Mouse (Mus musculus) lung, embryonic 15.5 days (tissue): Measurements from ENCODE around the gene Gpatch2. TPM values are rescaled to one million over a fixed set of nuclear protein-coding genes. Genes with fewer than 3 reads are reported as not detected.

Experiments used
- ATAC-seq: fragments of 200-750 bp; cut with Nextera tagmentation; 2 replicates; pipeline ENCODE4 v1.8.0; 2017; ENCODE audit warnings: moderate number of reproducible peaks, borderline replicate concordance; ENCODE audit not compliant: low FRiP score, low TSS enrichment; ENCODE audit errors: extremely low read depth
- H3K27ac ChIP-seq: fragments of 300-500 bp; sonication (generic); 2 replicates; pipeline ENCODE4 v1.5.1; 2015; ENCODE audit warnings: moderate library complexity, mild to moderate bottlenecking, inconsistent platforms
- H3K27me3 ChIP-seq: fragments of 300-500 bp; sonication (generic); 2 replicates; pipeline ENCODE4 v1.6.1; 2015; ENCODE audit warnings: inconsistent platforms
- H3K36me3 ChIP-seq: fragments of 300-500 bp; sonication (generic); 2 replicates; pipeline ENCODE4 v1.6.1; 2015; ENCODE audit warnings: inconsistent platforms
- H3K4me1 ChIP-seq: fragments of 300-500 bp; sonication (generic); 2 replicates; pipeline ENCODE4 v1.6.1; 2015; ENCODE audit warnings: inconsistent platforms
- H3K4me2 ChIP-seq: fragments of 300-500 bp; sonication (generic); 2 replicates; pipeline ENCODE4 v1.6.1; 2015; ENCODE audit warnings: inconsistent platforms, mild to moderate bottlenecking, moderate library complexity
- H3K4me3 ChIP-seq: fragments of 300-500 bp; sonication (generic); 2 replicates; pipeline ENCODE4 v1.5.1; 2015; ENCODE audit warnings: mild to moderate bottlenecking, inconsistent platforms
- H3K9ac ChIP-seq: fragments of 300-500 bp; sonication (generic); 2 replicates; pipeline ENCODE4 v1.6.1; 2015; ENCODE audit warnings: inconsistent platforms
- H3K9me3 ChIP-seq: fragments of 300-500 bp; sonication (generic); 2 replicates; pipeline ENCODE4 v1.6.1; 2016; ENCODE audit warnings: inconsistent platforms
- WGBS: fragments of 180-500 bp; shearing (Covaris S2); methylation state at CpG from one replicate; pipeline ENCODE4 v1.1.7; 2015; 5-methylcytosine and 5-hydroxymethylcytosine counted together
- polyA plus RNA-seq: library from polyadenylated mRNA; unstranded; fragments of >200 nt; fragmentation: Nextera tagmentation; extraction: Ambion mirVana; gene quantifications from 2 replicates; pipeline ENCODE4 v1.2.1, GENCODE M21; 2015

The Gpatch2 gene
- polyA plus RNA-seq, 1 experiment from 2014 or later, result 17.7 TPM

DNA sequence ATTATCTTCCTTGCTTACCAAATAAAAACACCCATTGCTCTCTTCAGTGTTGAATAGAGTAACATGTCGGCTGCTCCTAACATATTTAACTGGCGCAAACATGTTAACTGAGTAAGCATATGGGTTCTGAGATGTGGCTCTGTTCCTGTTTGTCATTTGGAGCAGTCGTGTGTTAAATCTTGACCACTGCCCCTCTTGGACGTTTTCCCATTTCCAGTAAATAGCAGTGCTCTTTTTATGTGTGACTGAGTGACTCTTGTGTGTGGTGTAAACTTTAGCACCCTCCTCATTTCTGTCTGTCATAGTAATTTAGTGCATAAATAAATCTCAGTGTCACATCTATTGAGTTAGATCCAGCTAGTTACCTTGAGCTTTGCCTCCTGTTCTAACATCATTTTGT, 52.3 kb downstream of the Gpatch2 start:
- Histone ChIP-seq H3K9ac (no peak overlapping the region), H3K4me1 (0 out of 2 replicates have a peak, but pooled peaks cover 8% of the 10 kb centered on the region), H3K36me3 (no peaks in the 10 kb centered on the region), H3K4me3 (no peak overlapping the region), H3K27ac (no peak overlapping the region), H3K9me3 (no peaks in the 10 kb centered on the region), H3K4me2 (no peak overlapping the region), H3K27me3 (no peaks in the 10 kb centered on the region)
- ATAC-seq, result no peak
- 59% methylated on average over 4 of the region's 4 CpGs for WGBS

DNA sequence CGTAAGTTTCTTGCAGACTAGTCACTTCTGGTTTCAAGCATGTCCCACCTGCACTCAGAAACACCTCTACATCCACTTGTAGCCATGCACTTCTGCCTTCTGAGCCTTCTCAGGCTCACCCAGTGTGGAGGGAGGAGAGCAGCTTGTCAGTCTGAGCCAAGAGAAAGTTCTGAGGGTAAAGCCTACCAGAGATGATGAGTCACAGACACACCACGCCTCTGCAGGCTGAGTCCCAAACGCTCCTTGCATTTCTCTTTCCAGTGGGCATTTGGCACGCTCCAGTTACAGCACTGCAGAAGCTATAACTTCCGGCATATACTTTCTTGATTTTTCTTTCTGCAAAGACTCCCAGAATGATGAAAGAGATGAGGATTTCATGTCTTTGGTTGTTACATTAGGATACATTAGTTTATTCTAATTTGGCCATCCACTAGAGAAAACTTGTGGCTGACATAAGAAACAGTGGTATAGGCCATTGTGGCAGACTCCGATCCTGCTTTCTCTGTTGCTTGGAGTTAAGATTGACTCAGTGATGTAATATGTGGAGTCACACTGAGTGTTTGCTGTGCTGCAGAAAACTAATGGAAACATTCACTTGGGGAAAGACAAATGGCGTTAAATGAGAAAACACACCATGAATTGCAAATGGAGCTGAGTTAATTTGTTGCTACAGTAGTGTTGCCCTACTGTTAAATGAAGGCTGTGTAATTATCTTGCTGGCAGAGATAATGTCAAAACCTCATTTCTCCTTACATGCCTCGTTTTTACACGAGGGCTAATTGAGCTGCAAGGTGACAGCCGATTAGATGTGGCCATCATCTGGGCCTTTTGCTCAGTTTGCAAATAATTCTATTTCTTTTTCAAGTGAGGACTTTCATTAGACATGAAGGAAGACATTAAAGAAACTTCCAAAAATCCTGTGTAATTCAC, 55.3 kb downstream of the Gpatch2 start:
- H3K36me3 ChIP-seq, result no peaks in the 10 kb centered on the region
- H3K9me3 ChIP-seq, result no peaks in the 10 kb centered on the region
- H3K9ac ChIP-seq, result no peak overlapping the region
- no peaks in the 10 kb centered on the region for H3K27me3 ChIP-seq
- H3K4me1 ChIP-seq, result 0 out of 2 replicates have a peak, but pooled peaks cover 8% of the 10 kb centered on the region
- 69% methylated on average over 10 of the region's 10 CpGs for WGBS
- H3K4me3 ChIP-seq, result no peak overlapping the region
- no peak overlapping the region for H3K4me2 ChIP-seq
- no peak overlapping the region for H3K27ac ChIP-seq
- no peak for ATAC-seq

DNA sequence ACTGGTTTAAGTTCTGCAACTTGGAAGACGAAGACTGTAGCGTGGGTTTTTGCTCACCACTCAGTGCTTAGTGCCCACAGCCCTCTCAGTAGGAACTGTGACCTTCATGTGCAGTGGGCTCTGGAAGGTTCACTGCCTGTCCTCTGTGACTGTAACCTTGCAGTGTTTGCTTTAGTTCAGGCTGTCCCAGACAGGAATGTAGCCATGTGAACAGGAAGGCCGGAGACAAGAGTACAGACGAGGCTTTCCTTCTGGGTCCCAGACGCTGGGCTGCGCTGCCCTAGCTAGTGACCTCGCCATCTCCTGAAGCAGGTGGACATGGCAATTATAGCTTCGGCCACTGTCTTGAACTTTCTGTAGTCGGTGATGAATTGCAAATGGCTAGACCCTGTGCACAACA, 62.0 kb downstream of the Gpatch2 start:
- H3K4me3 ChIP-seq, result no peak overlapping the region
- 58% methylated on average over 9 of the region's 9 CpGs for WGBS
- H3K27ac ChIP-seq, result no peak overlapping the region
- H3K36me3 ChIP-seq, result no peaks in the 10 kb centered on the region
- no peak for ATAC-seq
- no peaks in the 10 kb centered on the region for H3K4me1 ChIP-seq
- H3K27me3 ChIP-seq, result no peaks in the 10 kb centered on the region
- H3K9ac ChIP-seq, result no peak overlapping the region
- no peak overlapping the region for H3K4me2 ChIP-seq
- no peaks in the 10 kb centered on the region for H3K9me3 ChIP-seq

DNA sequence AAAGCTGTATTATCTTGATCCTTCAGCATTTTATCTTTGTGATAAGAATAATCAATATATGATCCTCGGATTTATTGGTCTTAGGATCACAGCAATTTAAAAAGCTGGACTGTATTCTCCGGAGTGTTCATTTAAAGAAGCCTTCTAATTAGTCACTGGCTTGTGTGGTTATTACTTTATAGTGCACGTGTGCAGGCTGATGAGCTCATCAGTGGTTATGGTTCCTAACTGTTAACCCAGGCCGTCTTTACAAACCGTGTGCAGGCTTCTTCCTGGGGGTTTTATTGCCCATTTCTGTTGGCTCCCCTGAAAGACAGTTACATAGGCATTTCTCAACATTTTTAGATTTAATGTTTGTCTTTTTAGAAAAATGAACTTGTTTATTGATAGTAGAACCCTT, 63.2 kb downstream of the Gpatch2 start:
- H3K9ac ChIP-seq, result no peak overlapping the region
- H3K4me1 ChIP-seq, result no peaks in the 10 kb centered on the region
- H3K27me3 ChIP-seq, result no peaks in the 10 kb centered on the region
- no peak overlapping the region for H3K4me3 ChIP-seq
- no peak for ATAC-seq
- 76% methylated on average over 5 of the region's 5 CpGs for WGBS
- H3K36me3 ChIP-seq, result no peaks in the 10 kb centered on the region
- H3K27ac ChIP-seq, result no peak overlapping the region
- no peaks in the 10 kb centered on the region for H3K9me3 ChIP-seq
- H3K4me2 ChIP-seq, result no peak overlapping the region

DNA sequence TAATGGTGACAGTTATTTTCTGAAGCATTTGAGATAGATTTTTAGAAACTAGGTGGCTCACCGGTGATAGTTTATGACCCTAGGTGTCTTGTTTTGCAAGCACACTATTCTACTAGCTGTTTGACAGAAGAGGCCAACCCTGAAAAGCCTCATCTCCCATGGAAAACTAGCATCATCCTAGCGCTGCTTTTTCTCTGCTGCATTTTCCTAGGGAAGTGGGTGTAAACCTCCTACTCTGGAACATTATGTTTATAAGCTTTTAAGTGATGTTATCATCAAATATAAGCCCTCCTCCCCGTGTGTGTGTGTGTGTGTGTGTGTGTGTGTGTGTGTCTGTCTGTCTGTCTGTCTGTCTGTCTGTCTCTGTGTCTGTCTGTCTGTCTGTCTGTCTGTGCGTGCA, 64.5 kb downstream of the Gpatch2 start:
- Histone ChIP-seq H3K9me3 (no peaks in the 10 kb centered on the region), H3K9ac (no peak overlapping the region), H3K4me3 (no peak overlapping the region), H3K36me3 (no peaks in the 10 kb centered on the region), H3K27me3 (no peaks in the 10 kb centered on the region), H3K4me1 (no peaks in the 10 kb centered on the region), H3K4me2 (no peak overlapping the region), H3K27ac (no peak overlapping the region)
- ATAC-seq, result no peak
- 71% methylated on average over 4 of the region's 4 CpGs for WGBS

DNA sequence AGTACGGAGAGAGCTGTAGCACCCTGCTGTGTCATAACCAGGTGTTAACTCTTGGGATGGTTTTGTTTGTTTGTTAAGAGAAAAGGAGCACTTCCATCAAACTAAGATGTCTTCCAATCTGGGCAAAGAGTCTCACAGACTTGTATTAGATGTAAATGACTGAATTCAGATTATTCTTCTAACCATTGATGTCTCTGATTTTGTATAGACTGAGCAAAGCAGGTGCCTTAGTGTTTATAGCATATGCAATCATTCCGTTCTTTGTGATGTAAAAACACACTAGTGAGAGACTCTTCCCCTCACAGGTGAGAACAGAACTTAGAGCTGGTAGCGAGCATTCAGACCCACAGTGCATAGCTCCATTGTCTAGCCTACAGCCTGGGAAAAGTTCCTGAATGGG, 67.0 kb downstream of the Gpatch2 start:
- Histone ChIP-seq H3K27me3 (no peaks in the 10 kb centered on the region), H3K9me3 (no peaks in the 10 kb centered on the region), H3K9ac (no peak overlapping the region), H3K4me3 (no peak overlapping the region), H3K36me3 (no peaks in the 10 kb centered on the region), H3K4me2 (no peak overlapping the region), H3K27ac (no peak overlapping the region), H3K4me1 (no peaks in the 10 kb centered on the region)
- no peak for ATAC-seq
- 85% methylated on average over 3 of the region's 3 CpGs for WGBS

DNA sequence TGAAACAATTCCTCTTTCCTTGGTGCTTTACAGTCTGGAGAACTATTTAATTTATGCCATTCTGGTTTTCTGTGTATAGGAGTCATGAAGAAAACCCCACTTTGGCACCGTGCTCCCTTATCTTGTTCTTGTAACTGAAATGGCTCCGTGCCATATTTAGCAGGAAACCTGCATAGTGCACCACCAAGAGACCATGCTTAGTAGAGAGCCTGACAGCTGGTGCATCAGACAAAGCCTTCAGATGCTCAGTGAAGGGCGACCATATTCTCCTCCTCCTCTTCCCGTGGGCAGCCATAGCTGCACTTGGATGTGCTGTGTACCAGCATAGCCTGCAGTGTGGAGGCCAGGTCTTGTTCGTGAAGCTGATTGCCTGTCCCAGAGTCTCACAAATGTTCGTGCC, 67.5 kb downstream of the Gpatch2 start:
- H3K27ac ChIP-seq, result no peak overlapping the region
- H3K9ac ChIP-seq, result no peak overlapping the region
- no peaks in the 10 kb centered on the region for H3K27me3 ChIP-seq
- H3K4me3 ChIP-seq, result no peak overlapping the region
- WGBS, result 69% methylated on average over 6 of the region's 6 CpGs
- H3K9me3 ChIP-seq, result no peaks in the 10 kb centered on the region
- no peak overlapping the region for H3K4me2 ChIP-seq
- no peaks in the 10 kb centered on the region for H3K36me3 ChIP-seq
- no peak for ATAC-seq
- no peaks in the 10 kb centered on the region for H3K4me1 ChIP-seq

DNA sequence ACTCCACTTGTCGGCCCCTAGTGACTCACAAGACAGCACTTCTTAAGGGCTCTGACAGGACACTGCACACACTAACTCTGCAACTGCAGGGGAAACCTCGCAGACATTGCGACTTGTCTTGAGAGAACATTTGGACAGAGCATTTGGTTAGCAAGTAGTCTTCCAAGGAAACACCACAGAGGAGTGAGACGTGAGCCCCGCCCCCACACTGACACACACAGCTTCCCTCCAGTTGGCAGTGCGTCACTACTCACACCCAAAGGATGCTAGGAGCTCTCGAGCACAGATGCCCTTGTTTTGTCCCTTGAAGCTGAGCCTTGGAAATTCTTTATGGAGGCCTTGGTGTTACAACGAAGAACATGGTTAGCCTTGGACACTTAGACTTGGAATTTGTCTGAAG, 70.4 kb downstream of the Gpatch2 start:
- H3K36me3 ChIP-seq, result no peaks in the 10 kb centered on the region
- no peak overlapping the region for H3K9ac ChIP-seq
- no peak overlapping the region for H3K4me2 ChIP-seq
- no peak overlapping the region for H3K4me3 ChIP-seq
- WGBS, result 72% methylated on average over 8 of the region's 8 CpGs
- no peaks in the 10 kb centered on the region for H3K9me3 ChIP-seq
- no peak overlapping the region for H3K27ac ChIP-seq
- ATAC-seq, result no peak
- no peaks in the 10 kb centered on the region for H3K27me3 ChIP-seq
- H3K4me1 ChIP-seq, result no peaks in the 10 kb centered on the region

DNA sequence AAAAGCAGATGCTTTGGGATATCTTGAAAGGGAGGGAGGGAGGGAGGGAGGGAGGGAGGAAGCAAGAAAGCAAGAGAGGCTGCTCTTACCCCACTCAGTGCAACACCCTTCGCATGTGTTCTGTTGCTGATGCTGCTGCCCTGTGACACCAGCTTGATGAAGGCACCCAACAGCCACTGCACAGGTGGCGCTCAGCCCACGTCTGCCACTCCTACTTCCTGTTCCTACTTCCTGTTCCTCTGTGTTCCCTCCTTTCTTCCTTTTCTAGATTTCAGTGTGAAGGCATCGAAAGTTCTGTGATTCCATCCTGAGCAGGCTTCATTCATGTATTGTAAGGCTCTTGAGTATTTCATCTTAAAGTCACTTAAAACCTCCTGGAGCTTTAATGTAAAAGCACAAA, 71.1 kb downstream of the Gpatch2 start:
- no peak for ATAC-seq
- Histone ChIP-seq H3K9me3 (no peaks in the 10 kb centered on the region), H3K27ac (no peak overlapping the region), H3K4me3 (no peak overlapping the region), H3K36me3 (no peaks in the 10 kb centered on the region), H3K9ac (no peak overlapping the region), H3K4me2 (no peak overlapping the region), H3K27me3 (no peaks in the 10 kb centered on the region), H3K4me1 (no peaks in the 10 kb centered on the region)
- 90% methylated on average over 4 of the region's 4 CpGs for WGBS

DNA sequence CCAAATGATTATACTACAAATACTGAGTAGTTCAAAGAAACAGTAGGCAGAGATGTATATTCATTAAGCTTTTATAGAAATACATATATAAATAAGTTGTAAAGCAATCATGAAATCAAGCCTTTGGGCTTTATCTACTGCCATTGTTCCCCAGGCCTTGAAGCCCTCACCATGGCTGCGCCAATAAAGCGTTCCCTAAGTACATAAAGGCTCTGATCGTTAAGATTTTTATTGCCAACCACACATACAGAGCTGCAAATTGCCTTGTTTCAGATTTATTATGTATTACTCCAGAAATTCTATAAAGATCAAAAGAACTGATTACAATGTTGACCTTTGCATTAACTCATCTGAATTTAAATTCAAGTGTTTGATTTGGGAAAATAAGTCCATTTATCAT, 71.6 kb downstream of the Gpatch2 start:
- Histone ChIP-seq H3K4me2 (no peak overlapping the region), H3K27me3 (no peaks in the 10 kb centered on the region), H3K36me3 (no peaks in the 10 kb centered on the region), H3K27ac (no peak overlapping the region), H3K9ac (no peak overlapping the region), H3K4me1 (no peaks in the 10 kb centered on the region), H3K9me3 (no peaks in the 10 kb centered on the region), H3K4me3 (no peak overlapping the region)
- 69% methylated on average over 3 of the region's 3 CpGs for WGBS
- ATAC-seq, result no peak

DNA sequence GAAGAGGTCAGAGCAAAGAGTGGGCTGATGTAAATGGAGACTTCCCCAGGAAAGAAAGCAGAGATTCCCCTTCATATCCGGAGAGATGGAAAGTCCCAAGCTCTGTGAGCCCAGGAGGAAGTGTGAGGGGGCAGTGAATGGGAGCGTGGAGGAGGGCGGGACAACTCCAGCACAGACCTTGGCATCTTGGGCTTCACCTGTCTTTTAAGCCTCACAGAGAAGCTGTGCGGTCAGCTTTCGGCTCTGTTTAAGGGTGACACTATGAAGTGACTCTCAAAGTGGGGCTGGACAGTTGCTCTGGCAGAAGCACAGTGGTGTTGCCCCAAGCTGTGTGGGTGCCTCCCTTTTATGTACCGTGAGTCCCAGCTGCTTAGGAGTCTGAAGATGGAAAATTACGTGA, 74.9 kb downstream of the Gpatch2 start:
- no peaks in the 10 kb centered on the region for H3K4me1 ChIP-seq
- H3K9me3 ChIP-seq, result no peaks in the 10 kb centered on the region
- no peak overlapping the region for H3K27ac ChIP-seq
- WGBS, result 78% methylated on average over 7 of the region's 7 CpGs
- H3K36me3 ChIP-seq, result no peaks in the 10 kb centered on the region
- H3K27me3 ChIP-seq, result no peaks in the 10 kb centered on the region
- H3K9ac ChIP-seq, result no peak overlapping the region
- ATAC-seq, result no peak
- H3K4me3 ChIP-seq, result no peak overlapping the region
- no peak overlapping the region for H3K4me2 ChIP-seq

DNA sequence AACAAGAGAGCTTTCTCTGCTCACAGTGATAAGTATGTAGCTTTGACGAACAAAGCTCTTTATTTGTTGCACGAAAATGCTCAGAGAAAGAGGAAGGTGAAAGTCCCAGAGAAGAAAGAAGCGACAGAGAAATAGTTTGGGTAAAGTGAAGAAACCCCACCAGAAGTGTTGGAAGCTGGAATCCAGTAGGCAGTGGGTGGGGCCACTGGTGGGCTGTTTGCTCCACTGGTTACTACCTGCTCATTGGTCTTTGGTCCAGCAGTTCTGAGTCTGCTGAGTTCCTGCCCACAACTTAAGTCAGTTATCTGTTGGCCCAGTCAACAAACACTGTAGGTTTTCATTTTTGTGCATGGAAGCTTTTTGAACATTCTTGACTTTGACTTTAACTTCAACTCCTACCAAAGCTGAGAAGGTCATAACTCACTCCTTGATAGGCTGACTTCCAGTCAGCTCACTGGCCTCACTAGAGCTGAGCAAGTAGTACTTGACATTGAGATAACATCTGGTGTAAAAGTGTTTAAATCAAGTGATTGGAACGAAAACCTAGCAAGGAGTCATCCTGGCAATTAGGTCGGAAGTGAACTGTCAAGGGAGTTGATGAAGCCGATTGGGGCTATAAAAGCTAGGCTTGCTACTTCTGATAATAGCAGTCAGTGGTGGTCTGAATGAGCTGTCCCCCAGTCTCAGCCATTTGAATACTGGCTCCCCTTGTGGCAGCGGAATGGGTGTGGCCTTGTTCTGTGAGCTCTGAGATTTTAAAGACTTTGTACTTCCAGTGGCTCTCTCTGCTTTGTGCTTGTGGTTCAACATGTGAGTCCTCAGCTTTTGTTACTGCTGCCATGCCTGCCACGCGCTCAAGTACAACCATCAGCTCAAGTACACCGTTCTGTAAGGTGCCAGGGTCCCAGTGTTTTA, 76.4 kb downstream of the Gpatch2 start:
- H3K9ac ChIP-seq, result no peak overlapping the region
- no peak overlapping the region for H3K4me2 ChIP-seq
- H3K9me3 ChIP-seq, result no peaks in the 10 kb centered on the region
- H3K36me3 ChIP-seq, result no peaks in the 10 kb centered on the region
- 77% methylated on average over 10 of the region's 10 CpGs for WGBS
- no peaks in the 10 kb centered on the region for H3K27me3 ChIP-seq
- no peak overlapping the region for H3K27ac ChIP-seq
- no peaks in the 10 kb centered on the region for H3K4me1 ChIP-seq
- ATAC-seq, result no peak
- no peak overlapping the region for H3K4me3 ChIP-seq
